Mouse (Mus musculus) splenic B cell, adult 2 months (primary cell): ENCODE measurements at regions not wholly inside any gene's neighbourhood (a gene's known extent, or its start where the extent isn't known, plus 50 kb on each side); places are given as distances from the start of the nearest gene placed in this dataset.

Source experiments
- DNase-seq: peaks from one replicate; pipeline ENCODE4 v3.0.0-alpha.2; 2011; ENCODE audit warnings: low read depth, low spot score
- H3K27me3 ChIP-seq: 2 replicates; pipeline ENCODE4 v1.6.1; 2012; ENCODE audit warnings: mild to moderate bottlenecking, low read length, moderate library complexity, mixed read lengths; ENCODE audit not compliant: control insufficient read depth, poor library complexity, insufficient read depth, severe bottlenecking
- H3K36me3 ChIP-seq: 2 replicates; pipeline ENCODE4 v1.6.1; 2012; ENCODE audit warnings: mild to moderate bottlenecking, low read length, moderate library complexity, mixed read lengths; ENCODE audit not compliant: control insufficient read depth, poor library complexity, insufficient read depth, severe bottlenecking

DNA sequence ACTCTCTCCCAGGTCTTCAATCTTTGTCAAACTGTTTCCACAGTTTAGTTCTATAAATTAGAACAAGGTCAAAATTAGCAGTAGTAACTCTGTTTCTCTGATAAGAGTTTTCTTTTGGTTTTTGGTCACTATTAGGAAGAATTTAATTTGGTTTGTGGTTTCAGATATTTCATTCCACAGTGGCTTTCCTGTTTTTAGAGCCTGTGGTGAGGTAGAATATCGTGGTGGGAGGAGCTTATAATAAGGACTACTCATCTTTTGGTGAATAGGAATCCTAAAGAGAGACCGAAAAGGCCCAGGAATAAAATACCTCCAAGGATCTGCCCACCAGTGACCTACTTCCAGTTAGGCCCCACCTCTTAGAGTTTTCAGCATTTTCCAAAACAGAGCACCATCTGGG is 125.8 kb upstream of the Fut8 start:
- no peak for DNase-seq
- Histone ChIP-seq H3K36me3 (no peaks in the 10 kb centered on the region), H3K27me3 (no peaks in the 10 kb centered on the region)

DNA sequence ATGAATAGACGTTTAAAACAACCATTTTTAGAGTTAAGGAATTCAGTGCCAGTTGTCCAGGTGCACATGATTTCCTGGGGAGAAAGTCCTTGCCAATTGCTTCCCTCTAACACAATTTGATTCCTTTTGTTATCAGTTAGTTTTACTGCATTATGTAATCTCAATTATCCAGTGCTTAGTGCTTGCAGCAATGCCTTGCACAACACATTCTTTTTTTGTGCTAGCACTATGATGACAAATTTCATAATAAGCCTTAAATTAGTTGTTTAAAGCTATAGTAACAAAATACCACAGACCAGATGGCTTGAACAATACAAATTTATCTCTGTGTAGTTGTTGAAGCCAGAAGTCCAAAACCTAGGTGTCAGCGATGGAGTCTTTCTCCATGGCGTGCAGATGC is 130.7 kb upstream of the Fut8 start:
- DNase-seq = no peak
- no peaks in the 10 kb centered on the region for H3K36me3 ChIP-seq
- no peaks in the 10 kb centered on the region for H3K27me3 ChIP-seq

DNA sequence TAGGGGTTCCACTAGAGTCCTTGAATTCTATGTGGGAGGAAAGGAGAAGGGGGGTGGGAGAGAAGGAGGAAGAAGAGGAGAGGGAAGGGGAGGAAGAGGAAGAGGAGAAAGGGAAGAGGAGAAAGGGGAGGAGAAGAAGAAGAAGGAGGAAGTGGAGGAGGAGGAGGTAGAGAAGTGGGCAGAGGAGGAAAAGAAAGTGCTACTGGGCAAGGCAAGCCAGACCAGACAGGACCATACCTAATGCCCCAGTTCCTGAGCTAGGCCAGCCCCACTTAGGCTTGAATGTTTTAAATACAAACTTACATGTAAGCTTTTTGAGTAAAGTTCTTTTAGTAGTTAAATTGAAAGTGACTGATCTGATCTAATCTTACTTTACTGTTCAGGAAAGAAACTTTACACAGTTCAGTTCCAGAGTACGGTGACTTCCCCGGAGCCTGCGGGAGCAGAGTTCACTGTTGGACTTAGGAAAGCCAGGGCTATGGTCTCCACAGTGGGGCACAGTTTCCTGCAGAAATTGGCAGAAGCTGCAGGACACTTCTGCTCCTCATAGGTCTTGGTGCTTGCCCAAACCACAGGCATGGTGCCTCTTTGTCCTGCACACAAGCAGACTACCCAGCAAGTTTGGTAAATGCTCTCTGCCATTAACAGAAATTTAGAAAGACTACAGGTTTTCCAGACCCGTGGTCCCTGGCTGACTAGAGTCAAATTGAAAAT is 131.9 kb upstream of the Fut8 start:
- no peak for DNase-seq
- Histone ChIP-seq H3K36me3 (no peaks in the 10 kb centered on the region), H3K27me3 (no peaks in the 10 kb centered on the region)

DNA sequence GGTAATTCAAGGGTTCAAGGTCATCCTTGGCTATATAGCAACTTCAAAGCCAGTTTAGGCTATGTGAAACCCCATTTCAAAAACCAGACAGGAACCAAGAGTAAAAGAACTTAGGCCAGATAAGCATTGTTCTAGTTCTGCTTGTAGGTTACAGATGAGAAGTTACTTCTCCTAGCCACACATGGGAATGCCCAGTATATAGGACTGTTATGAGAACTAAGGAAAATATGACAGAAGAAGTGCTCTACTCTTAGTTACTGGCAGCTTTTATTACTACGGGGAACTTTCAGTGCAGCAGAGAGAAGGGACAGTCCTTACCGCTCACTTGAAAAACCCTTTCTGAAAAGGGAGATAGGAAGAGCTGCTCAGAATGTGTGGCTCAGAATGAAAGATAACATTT is 137.4 kb upstream of the Fut8 start:
- Histone ChIP-seq H3K27me3 (no peaks in the 10 kb centered on the region), H3K36me3 (no peaks in the 10 kb centered on the region)
- no peak for DNase-seq

DNA sequence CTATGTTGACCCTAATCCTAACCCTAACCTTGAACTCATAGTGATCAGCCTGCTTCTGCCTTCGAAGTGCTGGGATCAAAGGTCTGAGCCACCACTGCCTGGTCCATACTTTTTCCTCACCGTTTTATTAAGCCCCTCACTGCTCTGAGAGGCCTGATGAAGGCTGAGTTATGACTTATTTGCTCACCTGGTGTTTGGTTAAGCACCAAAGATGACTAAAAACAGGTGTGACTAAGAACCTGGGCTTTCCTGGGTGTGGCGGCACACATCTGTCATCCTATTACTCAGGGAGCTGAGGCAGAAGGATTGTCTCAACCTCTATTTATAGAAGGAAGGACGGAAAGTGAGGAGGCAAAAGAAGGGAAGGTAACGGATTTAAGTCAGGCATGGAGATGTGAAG is 137.5 kb upstream of the Max start:
- no peak for DNase-seq
- H3K27me3 ChIP-seq = no peaks in the 10 kb centered on the region
- H3K36me3 ChIP-seq = no peaks in the 10 kb centered on the region

DNA sequence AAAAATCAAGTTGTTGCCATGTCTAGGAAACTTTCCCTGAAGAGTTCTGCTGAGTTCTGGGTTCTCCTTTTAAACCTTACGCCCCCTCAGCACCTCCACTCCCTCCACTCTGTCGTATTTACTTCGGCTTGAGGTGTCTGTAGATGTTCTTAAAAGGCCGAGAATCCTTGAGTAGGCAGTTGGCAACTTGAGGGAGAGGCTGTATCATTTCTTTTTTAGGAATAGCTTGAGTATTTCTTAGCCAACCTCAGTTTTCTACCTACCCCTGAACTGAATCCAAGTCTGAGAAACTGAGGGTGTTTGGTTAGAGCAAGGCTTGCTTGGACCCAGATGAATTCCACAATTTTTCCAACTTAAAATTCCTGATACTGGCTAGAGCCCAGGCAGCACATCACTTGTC is 136.8 kb upstream of the Max start:
- no peak for DNase-seq
- Histone ChIP-seq H3K36me3 (no peaks in the 10 kb centered on the region), H3K27me3 (no peaks in the 10 kb centered on the region)

DNA sequence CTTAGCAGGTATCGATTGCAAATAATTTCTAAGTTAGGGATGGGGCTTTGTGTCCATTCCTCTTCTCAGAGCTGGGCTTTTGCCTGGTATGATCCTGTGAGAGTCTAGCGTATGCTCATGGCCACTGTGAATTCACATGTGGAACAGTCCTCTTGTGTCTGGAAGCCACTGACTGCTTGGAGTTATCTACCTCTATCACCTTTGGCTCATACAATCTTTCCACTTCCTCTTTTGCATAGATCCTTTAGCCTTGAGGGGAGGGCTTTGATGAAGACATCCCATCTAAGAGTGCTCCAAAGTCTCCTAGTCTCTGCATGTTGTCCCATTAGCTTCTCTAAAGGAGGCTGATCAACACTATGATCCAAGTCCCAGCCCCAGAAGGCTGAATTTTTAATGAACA is 135.8 kb upstream of the Max start:
- Histone ChIP-seq H3K36me3 (no peaks in the 10 kb centered on the region), H3K27me3 (no peaks in the 10 kb centered on the region)
- no peak for DNase-seq

DNA sequence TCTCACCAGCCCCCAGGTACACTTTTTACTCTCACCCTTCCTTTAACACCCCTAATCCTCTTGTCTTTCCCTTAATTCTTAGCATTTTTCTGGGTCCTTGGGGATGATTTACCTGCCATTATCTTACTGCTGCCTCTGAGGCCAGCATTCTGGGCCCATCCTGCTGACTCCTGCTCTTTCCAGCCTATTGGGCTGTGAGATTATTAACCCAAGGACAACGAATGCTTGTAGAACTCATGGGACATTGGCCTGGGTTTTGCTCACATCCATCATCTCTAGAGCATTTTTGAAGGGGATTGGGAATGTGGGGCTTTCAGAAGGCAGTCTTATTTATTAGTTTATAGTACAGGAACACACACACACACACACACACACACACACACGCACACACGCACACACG is 134.5 kb upstream of the Max start:
- H3K27me3 ChIP-seq = no peaks in the 10 kb centered on the region
- H3K36me3 ChIP-seq = no peaks in the 10 kb centered on the region
- DNase-seq = no peak

DNA sequence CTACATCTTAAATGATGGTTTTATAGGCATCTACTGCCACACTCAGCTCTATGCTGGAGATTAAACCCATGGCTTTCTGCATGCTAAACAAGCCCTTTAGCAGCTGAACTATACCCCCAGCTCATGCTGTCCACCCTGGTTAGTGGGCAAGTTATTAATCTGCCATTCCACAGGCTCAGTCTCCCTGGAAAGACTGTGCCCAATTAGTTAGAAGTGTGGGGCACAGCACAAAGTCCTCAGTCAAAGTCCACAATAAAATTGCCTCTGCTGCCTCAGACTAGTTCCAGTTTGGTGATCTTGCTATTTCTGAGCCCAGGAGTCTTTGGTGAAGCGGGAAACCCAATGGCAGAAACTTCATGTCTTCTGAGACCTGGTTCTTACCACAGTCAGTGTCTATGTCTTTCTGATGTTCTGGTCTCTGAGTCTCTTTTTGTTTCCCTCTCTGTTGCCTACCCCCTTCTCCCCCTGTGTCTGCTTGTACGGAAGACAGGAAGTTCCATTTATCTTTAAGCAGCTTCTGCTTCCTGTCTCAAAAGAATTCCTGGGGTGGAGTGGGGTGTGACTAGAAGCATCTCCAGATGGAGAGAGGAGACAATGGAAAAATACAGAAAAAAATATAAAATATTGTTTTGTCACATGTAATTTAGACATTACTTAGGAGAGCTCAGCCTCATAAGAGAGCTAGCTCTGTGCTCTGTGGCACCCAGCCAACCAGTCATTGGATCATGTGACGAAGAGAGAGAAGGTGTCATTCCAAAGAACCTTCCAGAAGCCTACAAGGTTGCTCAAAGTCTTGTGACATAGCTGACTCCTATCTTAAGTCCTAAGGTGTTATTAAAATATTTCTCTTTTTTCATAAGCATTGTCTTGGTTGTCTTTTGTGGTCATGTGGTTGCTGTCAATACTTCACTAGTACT is 133.3 kb upstream of the Max start:
- H3K27me3 ChIP-seq = no peaks in the 10 kb centered on the region
- DNase-seq = no peak
- no peaks in the 10 kb centered on the region for H3K36me3 ChIP-seq

DNA sequence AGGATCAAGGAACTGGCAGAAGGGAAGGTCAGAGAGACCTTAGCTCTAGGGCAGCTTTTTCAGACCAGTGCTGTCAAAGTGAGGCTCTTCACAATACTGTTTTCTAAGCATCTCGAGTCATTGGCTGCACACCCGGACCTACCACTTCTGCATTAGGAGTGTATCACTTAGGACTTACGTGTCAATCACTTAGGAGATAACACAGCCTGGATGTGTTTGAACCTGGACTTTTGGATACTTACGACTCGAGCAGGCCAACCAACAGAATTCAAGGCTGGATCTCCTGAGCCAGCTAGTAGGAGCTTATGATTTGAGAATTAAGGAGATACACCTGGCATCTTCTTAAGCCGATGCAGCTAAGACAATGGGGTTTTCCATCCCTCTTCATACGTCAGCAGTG is 132.2 kb upstream of the Max start:
- H3K27me3 ChIP-seq = no peaks in the 10 kb centered on the region
- DNase-seq = no peak

DNA sequence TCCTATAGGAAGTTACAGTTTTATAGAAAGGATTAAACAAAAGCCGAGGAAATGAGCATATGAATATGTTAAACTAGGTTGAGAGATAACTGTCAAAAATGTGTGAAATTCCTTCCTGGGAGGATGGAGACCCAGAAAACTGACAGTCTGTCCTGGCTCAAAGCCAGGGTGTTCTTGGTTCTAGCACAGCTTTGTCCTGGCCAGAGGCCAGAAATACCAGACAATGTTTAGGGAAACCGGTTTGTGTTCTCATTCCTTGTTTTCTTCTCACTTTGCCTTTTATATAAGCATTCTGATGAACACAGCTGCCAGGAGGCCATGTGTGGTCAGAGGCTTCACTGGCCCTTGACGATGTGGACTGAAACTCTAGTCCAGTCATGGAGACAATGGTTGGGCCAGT is 130.7 kb upstream of the Max start:
- no peaks in the 10 kb centered on the region for H3K27me3 ChIP-seq
- no peaks in the 10 kb centered on the region for H3K36me3 ChIP-seq
- no peak for DNase-seq

More for the DNA sequence above, 132.2 kb upstream of the Max start:
- H3K36me3 ChIP-seq = no peaks in the 10 kb centered on the region

DNA sequence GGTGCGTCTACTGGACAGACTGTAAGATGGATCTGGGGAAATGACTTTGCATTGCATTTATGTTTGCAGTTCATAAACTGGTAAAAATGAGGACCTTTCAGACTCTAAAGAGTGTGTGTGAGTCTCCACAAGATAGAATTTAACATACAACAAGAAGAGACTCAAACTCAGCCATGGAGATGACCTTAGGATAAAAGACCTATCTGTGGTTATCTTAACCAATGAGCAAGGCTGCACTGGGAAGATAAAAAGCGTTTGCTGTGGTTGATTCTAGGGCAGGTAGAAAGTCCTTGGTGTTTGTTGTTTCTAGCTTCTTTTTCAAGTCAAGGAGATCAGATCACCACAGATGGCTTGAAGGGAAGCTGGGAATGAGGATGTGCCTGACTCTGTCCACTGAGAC is 130.1 kb upstream of the Max start:
- H3K27me3 ChIP-seq = no peaks in the 10 kb centered on the region
- DNase-seq = no peak

DNA sequence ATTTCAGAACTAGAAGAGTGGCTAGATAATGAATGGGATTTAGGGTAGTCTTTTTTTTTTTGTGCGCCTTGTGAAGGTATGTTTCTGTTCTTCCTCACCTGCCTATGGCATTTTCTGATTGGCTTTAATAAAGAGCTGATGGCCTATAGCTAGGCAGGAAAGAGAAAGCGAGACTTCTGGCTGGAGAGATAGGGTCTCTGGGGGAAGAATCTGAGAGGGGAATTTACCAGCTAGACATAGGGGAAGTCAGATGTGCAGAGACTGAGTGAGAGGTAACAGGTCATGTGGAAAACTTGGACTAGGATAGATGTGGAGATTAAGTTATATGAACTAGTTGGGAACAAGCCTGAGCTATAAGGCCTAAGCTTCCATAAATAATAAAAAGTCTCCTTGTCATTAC is 129.7 kb upstream of the Max start:
- Histone ChIP-seq H3K27me3 (no peaks in the 10 kb centered on the region), H3K36me3 (no peaks in the 10 kb centered on the region)
- no peak for DNase-seq

More for the DNA sequence above, 130.1 kb upstream of the Max start:
- no peaks in the 10 kb centered on the region for H3K36me3 ChIP-seq

DNA sequence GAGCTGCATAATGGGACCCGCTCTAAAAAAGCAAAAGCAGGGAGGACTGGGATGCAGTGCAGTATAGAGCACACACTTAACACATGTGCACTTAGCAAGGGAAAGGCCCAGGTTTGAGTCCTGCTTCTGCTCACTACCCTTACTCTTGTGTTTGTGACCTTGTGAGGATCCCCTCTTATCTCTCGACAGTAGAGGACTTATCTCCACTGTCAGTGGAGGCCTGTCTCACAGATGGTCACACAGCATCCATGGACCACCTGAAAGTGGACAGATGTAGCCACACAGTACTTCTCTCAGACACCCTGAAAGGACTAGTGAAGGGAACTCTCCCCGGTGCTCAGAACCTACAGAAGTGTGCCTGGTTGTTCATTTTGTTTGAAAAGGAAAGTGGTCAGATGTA is 128.5 kb upstream of the Max start:
- H3K36me3 ChIP-seq = no peaks in the 10 kb centered on the region
- H3K27me3 ChIP-seq = no peaks in the 10 kb centered on the region
- no peak for DNase-seq

DNA sequence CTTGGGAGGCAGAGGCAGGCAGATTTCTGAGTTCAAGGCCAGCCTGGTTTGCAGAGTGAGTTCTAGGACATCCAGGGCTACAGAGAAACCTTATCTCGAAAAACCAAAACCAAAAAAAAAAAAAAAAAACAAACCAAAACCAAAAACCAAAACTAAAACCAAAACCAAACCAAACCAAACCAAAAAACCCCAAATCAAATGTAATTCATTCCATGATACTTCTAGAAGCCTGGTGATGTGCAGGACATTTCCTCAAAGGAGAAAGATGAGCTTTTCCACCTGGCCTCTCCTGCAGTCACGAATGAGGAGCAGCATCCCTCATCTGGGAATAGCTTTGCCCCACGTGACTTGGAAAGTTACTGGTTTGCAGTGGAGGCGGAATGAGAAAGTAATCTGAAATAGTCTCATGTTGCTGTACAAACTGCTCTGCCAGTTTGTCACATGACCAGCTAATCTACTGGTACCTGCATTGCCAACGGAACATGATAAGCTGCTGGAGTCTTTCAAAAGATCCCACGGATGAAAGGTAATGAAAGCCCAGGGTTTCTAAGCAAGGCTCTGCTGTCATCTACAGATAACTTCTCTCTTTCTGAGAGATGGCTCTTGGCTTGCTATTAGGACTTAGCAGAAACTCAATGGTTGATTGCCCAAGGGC is 127.8 kb upstream of the Max start:
- Histone ChIP-seq H3K36me3 (no peaks in the 10 kb centered on the region), H3K27me3 (no peaks in the 10 kb centered on the region)
- DNase-seq = no peak
